ENCODE assay signal across 10 mouse cellular contexts in the genomic region with DNA sequence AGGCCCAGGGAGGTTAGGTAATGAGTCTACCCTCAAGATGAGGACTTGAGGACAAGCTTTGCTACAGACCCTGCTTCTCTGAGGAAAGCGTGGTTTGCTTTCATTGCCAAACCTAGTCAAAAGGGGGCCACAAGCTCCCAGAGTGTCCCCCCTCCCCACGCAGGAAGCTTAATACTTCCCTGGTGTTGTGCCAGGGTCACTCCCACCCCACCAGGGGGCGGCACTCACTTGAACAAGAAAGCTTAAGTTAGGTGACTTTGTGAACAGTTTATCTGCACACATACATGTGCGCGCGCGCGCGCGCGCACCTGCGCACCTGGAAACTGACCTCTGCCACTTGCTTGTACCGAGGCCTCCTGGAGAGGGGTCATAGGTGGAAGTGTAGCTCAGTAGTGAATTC. TPM values are rescaled to one million over a fixed set of nuclear protein-coding genes. Genes with fewer than 3 reads are reported as not detected.
DNase-seq lines count a peak whose midpoint lies in the region; ATAC-seq lines count a peak whose summit lies in the region.
"Had no signal": no experiment of that assay in that cellular context is flagged by ENCODE, and none has a peak within 500 bp of the region (broad histone marks: within the 10 kb centered on the region; RNA-seq: fewer than 3 reads in every experiment).

No protein-coding gene starts in this region.

- no peak for ATAC-seq in kidney, embryonic 15.5 days (replicated peaks; ENCODE audit: low FRiP score)
- no peak for ATAC-seq in midbrain, embryonic 11.5 days (ENCODE audit: low FRiP score)

- H3K9ac ChIP-seq in kidney, embryonic 15.5 days, result no peak overlapping the region
- H3K9ac ChIP-seq in midbrain, embryonic 11.5 days (ENCODE audit: low read length), result no peak overlapping the region
- H3K9ac ChIP-seq: midbrain, embryonic 12.5 days had no signal

- H3K4me3 ChIP-seq in kidney, embryonic 15.5 days (replicated peaks), result peak overlapping the region; percentile 50; the same call in 1 of the 2 replicates
- H3K4me3 ChIP-seq in midbrain, embryonic 11.5 days (ENCODE audit: low read depth, low read length), result no peak overlapping the region
- H3K4me3 ChIP-seq: midbrain, embryonic 12.5 days had no signal

- H3K4me2 ChIP-seq in kidney, embryonic 15.5 days, result peak overlapping the region; percentile 61; the same call in 1 of the 2 replicates
- H3K4me2 ChIP-seq in midbrain, embryonic 11.5 days, result no peak overlapping the region

- no peaks in the 10 kb centered on the region for H3K9me3 ChIP-seq in kidney, embryonic 15.5 days (replicated peaks)
- H3K9me3 ChIP-seq in midbrain, embryonic 11.5 days (ENCODE audit: control insufficient read depth, low read length), result no peaks in the 10 kb centered on the region
- H3K9me3 ChIP-seq: midbrain, embryonic 12.5 days had no signal

- peaks cover 20% of the 10 kb centered on the region for H3K4me1 ChIP-seq in kidney, embryonic 15.5 days
- H3K4me1 ChIP-seq in midbrain, embryonic 11.5 days (ENCODE audit: control insufficient read depth, insufficient read depth, low read length), result peaks cover 3% of the 10 kb centered on the region

- no peak for DNase-seq in kidney, adult 18-20 months
- DNase-seq in R1 (ENCODE audit: low read depth, low spot score), result peak; percentile 47
- peak; percentile 12 for DNase-seq in kidney, postnatal 14 days
- DNase-seq in splenic B cell, adult 2 months (ENCODE audit: low read depth, low spot score), result peak; percentile 66
- DNase-seq in cerebellum, adult 8-10 months, result no peak
- DNase-seq in cerebellum, adult 9-10 months, result no peak
- DNase-seq in midbrain, embryonic 11.5 days (ENCODE audit: low spot score, missing footprints), result no peak

- WGBS in kidney, embryonic 15.5 days, result 83% methylated on average over 13 of the region's 13 CpGs
- whole genome bisulfite sequencing in midbrain, embryonic 11.5 days, result 82% methylated on average over 13 of the region's 13 CpGs

- H3K27me3 ChIP-seq in kidney, embryonic 15.5 days, result peaks cover 19% of the 10 kb centered on the region
- no peaks in the 10 kb centered on the region; the same call in 1 of the 2 replicates for H3K27me3 ChIP-seq in splenic B cell, adult 2 months (ENCODE audit: control insufficient read depth, insufficient read depth, low read length, poor library complexity, severe bottlenecking)
- H3K27me3 ChIP-seq in midbrain, embryonic 11.5 days (ENCODE audit: control insufficient read depth, insufficient read depth, low read length), result no peaks in the 10 kb centered on the region

- 0 out of 2 replicates have a peak, but pooled peaks cover 7% of the 10 kb centered on the region for H3K36me3 ChIP-seq in kidney, embryonic 15.5 days
- 0 out of 2 replicates have a peak, but pooled peaks cover 1% of the 10 kb centered on the region for H3K36me3 ChIP-seq in splenic B cell, adult 2 months (ENCODE audit: control insufficient read depth, insufficient read depth, low read length, poor library complexity, severe bottlenecking)
- no peaks in the 10 kb centered on the region for H3K36me3 ChIP-seq in midbrain, embryonic 11.5 days (ENCODE audit: control insufficient read depth, insufficient read depth, low read length)
- H3K36me3 ChIP-seq: midbrain, embryonic 12.5 days had no signal

- H3K27ac ChIP-seq in kidney, embryonic 15.5 days, result no peak overlapping the region
- no peak overlapping the region for H3K27ac ChIP-seq in midbrain, embryonic 11.5 days (ENCODE audit: low read depth, low read length)
- H3K27ac ChIP-seq: midbrain, embryonic 12.5 days had no signal

RNA-seq across cellular contexts. Expression of gene Foxo4, which starts 2.3 kb away (rescaled TPM):
- 3.2 and 3.3 TPM in 2 replicates for polyA plus RNA-seq in kidney, embryonic 15.5 days (2015; fragmentation: Nextera tagmentation; extraction: Ambion mirVana)
- 1.3 and 1.7 TPM in 2 replicates for polyA plus RNA-seq in midbrain, embryonic 11.5 days (2014; fragmentation: Nextera tagmentation; extraction: Ambion mirVana)

RNA-seq across cellular contexts. Expression of gene Gm614, which starts 7.2 kb away (rescaled TPM):
- polyA plus RNA-seq in kidney, embryonic 15.5 days (2015; fragmentation: Nextera tagmentation; extraction: Ambion mirVana), result 0.23 TPM in 1 of 2 replicates, not detected in the other
- polyA plus RNA-seq in midbrain, embryonic 11.5 days (2014; fragmentation: Nextera tagmentation; extraction: Ambion mirVana), result not detected in 2 replicates
- polyA plus RNA-seq: midbrain, embryonic 12.5 days had no signal

RNA-seq across cellular contexts. Expression of gene Il2rg, which starts 11.5 kb away (rescaled TPM):
- polyA plus RNA-seq in kidney, embryonic 15.5 days (2015; fragmentation: Nextera tagmentation; extraction: Ambion mirVana), result 21.1 and 22.2 TPM in 2 replicates
- polyA plus RNA-seq in midbrain, embryonic 11.5 days (2014; fragmentation: Nextera tagmentation; extraction: Ambion mirVana), result 4.1 and 4.3 TPM in 2 replicates

RNA-seq across cellular contexts. Expression of gene Gm20489, which starts 12.2 kb away (rescaled TPM):
- not detected in 2 replicates for polyA plus RNA-seq in kidney, embryonic 15.5 days (2015; fragmentation: Nextera tagmentation; extraction: Ambion mirVana)
- polyA plus RNA-seq in midbrain, embryonic 11.5 days (2014; fragmentation: Nextera tagmentation; extraction: Ambion mirVana), result not detected in 2 replicates
- polyA plus RNA-seq: heart, postnatal 0 days; midbrain, embryonic 12.5 days had no signal

RNA-seq across cellular contexts. Expression of gene Med12, which starts 17.2 kb away (rescaled TPM):
- polyA plus RNA-seq in kidney, embryonic 15.5 days (2015; fragmentation: Nextera tagmentation; extraction: Ambion mirVana), result 32.3 and 35.6 TPM in 2 replicates
- polyA plus RNA-seq in midbrain, embryonic 11.5 days (2014; fragmentation: Nextera tagmentation; extraction: Ambion mirVana), result 37.9 and 39.5 TPM in 2 replicates

Comparison
In these comparisons a context has a peak if more than half of its experiments do, and no peak if none do; other contexts are left out.
1. DNase-seq: peak in R1 (single experiment), kidney, postnatal 14 days (single experiment) and splenic B cell, adult 2 months (single experiment); none in kidney, adult 18-20 months (single experiment), cerebellum, adult 8-10 months (single experiment), cerebellum, adult 9-10 months (single experiment) and midbrain, embryonic 11.5 days (single experiment).